Mouse (Mus musculus) lung, postnatal 0 days (tissue): ENCODE results near the gene Olfr286.

Source experiments
- CTCF ChIP-seq: IDR thresholded peaks from 2 replicates; pipeline ENCODE4 v1.5.1; 2016; ENCODE audit warnings: antibody characterized with exemption, mild to moderate bottlenecking
- EP300 ChIP-seq: IDR thresholded peaks from 2 replicates; pipeline ENCODE4 v1.6.1; 2016; ENCODE audit warnings: antibody characterized with exemption, mild to moderate bottlenecking, control low read depth

- no peak for TF ChIP-seq EP300
- no peak for TF ChIP-seq CTCF
Observed at GRCm38 (mm10) chr15:98256271-98256670, 22.0 kb upstream of the Olfr286 start.
